Mouse (Mus musculus) heart, adult 9 months (tissue): ENCODE data around the gene Irf2.

Source experiments
- DNase-seq, 2 experiments: peaks; one replicate each; pipeline ENCODE4 v3.0.0; 2022; ENCODE audit warnings: low spot score in 2 of 2

The Irf2 gene

DNA sequence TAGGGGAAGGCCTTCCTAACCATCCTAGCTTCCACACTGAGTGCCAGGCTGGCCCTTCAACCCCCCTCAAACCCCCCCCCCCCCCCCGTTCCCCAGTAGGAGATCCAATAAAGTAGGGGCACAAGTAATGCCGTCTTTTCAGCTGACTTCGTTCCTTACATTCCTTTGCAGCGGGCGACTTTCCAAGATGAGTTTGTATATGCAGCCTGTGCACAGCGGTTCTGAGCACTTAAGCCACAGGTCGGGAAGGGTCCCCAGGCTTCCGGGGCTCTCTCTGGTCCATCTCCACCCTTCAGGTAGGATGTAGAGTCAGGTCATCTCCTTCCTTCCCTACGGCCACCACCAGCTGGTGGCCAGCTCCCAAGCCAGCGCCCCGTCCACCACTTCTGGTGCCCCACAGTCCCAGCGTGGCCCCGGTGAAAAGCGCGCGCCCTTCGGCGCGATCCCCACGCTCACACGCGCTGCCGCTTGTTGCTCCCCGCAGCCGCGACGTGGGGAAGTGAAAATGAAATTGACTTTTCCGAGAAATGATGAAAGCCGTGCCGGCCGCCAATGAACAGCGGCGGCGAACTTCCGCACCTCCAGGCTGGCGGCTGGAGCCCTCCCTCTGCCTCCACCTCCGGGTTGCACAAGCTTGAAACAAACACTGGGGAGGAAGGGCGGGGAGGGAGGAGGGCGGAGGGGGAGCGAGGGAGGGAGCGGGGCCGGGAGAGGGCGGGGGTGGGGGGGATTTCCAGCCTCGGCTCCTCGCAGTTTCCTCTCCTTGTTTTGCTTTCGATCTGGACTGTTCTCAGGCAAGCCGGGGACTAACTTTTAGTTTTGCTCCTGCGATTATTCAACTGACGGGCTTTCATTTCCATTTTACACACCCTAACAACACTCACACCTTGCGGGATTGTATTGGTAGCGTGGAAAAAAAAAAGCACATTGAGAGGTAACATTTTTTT lies at the start of gene Irf2:
Gene Irf2 (plus strand): TSS at position 730 of the 947 bp plus-strand sequence.
- peak; percentile 91 to 92 for DNase-seq

- DNase-seq = no peak
Observed at GRCm38 (mm10) chr8:46690111-46690510, 49.4 kb upstream of the Irf2 start.

DNA sequence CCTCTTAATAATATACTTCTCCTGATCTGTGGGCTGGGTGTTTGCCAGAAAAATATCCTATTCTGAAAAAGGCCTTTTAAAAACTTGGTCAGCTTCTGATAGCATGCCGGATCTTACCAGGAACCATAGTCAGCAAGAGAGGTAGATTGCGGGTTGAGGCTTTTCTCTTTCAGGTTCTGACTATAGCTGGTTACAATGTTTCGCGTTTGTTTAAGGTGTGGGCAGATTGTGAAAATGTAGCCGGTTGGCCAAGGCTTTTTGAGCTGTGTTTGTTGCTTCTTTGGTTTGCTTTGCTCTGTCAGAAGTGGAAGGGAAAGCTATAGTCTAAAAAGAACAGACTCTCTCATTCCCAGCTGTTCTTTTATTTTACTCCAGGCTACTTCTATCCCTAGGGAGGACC lies 49.0 kb upstream of the Irf2 start:
- DNase-seq = no peak

GRCm38 (mm10) chr8:46691360-46691759 lies 48.2 kb upstream of the Irf2 start:
- DNase-seq = no peak

DNA sequence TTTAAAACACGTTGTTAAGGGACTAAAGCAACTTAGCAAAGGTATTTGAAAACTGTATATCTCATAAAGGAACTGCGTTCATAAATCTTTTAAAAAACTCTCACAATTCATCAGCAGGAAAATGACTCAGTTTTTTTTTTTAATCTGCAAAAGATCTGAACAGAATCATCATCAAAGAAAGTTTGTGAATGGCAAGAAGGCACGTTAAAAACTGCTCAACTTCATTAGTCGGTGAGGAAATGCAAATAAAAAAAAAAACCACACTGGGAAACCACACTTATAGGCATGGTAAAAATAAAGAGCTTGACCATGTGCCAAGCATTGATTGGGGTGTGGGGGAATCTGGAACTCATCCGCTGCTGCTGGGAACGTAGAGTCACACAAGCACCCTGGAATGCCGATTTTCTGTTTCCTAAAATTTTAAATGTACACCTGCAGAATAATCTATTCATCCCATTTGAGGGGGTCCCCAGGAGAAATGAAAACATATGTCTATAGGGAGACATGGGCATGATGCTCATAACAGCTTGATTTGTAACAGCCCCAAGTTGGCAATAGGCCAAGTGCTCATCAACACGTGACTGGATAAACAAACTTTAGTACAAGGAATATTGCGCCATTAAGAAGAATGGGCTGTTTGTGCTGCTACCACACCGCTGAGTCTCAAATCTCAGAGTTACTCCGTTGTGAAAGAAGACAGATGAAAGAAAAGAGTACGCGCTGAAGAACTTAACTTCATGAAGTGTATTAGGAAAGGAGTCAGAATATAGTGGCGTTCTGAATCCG lies 43.1 kb upstream of the Irf2 start:
- DNase-seq = no peak

- DNase-seq = no peak
Observed at GRCm38 (mm10) chr8:46697566-46697965, 42.0 kb upstream of the Irf2 start.

GRCm38 (mm10) chr8:46698162-46698561 lies 41.4 kb upstream of the Irf2 start:
- DNase-seq = no peak

DNA sequence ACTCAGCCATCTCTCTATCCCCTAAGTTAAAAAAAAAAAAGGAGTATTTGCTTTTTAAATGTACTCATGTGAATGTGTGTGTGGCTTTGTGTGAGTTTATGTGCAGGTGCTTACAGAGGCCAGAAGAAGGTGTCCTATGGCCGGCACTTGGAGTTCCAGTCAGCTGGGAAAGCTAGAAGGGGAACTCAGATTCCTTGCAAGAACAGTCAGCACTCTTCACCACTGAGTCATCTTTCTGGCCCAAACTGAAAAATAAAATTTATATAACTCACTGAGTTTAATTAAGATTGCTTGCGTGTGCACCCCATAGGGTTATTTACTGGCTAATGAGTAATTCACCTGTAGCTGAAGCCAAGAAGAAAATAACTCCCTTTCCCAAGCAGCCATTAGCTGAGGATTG lies 34.4 kb upstream of the Irf2 start:
- no peak for DNase-seq

GRCm38 (mm10) chr8:46706730-46707129 lies 32.8 kb upstream of the Irf2 start:
- no peak for DNase-seq

DNA sequence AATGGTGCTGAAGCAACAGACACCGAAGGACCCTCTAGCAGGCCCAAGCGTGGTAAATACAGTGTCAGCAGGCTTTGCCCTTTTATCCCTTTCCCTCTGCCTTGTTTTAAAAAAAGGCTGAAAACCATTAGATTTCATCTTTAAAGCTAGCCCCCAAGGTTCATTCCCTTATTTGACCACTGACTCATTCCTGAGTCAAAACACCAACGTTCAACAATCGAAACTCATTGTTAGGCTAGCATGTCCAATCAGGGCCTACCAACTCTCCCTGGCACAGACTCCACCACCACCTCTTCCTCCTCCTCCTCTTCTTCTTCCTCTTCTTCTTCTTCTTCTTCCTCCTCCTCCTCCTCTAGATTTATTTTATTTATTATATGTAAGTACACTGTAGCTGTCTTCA lies 30.2 kb upstream of the Irf2 start:
- no peak for DNase-seq

- DNase-seq = no peak
Observed at GRCm38 (mm10) chr8:46710289-46710688, 29.2 kb upstream of the Irf2 start.

DNA sequence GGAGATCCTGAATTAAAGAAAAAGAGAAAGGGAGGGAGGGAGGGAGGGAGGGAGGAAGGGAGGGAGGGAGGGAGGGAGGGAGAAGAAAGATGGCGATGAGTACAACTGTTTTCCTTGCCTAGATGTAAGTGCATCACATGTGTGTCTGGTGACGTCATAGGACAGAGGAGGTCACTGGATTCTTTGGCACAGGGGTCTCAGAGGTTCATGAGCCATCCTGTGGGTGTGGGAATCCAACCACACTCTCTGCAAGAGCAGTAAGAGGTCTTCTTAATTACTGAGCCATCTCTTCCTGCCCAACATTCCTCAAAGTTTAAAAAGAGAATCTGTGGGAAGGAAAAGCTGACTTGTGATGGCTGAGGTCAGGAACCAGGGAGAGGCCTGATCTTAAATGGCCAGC lies 28.0 kb upstream of the Irf2 start:
- no peak for DNase-seq

DNA sequence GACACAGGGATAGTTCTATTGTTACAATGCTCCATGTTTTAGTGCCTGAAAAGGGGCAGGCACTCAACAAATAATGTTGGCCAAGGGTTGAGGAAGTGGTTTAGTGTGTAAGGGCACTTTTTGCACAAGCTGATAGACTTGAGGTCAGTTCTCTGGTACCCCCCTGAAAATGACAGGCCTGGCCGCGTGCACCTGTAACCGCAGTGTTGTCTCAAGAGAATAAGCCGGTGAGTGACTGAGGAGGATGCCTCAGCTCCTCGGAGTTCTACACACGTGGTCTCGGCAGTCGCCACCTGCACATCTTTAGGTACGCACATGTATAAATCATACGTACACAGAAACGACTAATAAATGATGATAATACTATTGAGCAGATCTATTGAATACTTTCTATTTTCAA lies 26.4 kb upstream of the Irf2 start:
- DNase-seq = no peak

GRCm38 (mm10) chr8:46713844-46714243 lies 25.7 kb upstream of the Irf2 start:
- DNase-seq = peak; percentile 16 to 44

DNA sequence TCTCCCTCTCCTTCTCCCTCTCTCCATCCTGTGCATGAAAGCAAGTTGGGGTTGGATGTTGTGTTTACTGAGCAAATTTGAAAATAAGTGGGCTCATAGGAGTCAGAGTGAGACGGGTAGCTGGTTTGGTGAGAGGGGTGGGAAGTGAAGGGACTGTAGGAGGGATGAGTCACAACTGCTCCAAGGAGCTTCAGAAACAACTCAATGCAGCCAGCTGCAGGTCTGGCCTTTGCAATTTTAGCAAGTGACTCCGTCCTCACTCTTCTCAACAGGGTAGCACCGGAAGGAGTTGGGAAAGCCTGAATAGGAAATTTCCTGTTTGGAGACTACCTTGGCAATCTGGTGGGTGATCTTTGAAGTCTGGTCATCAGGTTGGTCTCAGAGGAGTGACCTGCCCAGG lies 25.1 kb upstream of the Irf2 start:
- no peak for DNase-seq

DNA sequence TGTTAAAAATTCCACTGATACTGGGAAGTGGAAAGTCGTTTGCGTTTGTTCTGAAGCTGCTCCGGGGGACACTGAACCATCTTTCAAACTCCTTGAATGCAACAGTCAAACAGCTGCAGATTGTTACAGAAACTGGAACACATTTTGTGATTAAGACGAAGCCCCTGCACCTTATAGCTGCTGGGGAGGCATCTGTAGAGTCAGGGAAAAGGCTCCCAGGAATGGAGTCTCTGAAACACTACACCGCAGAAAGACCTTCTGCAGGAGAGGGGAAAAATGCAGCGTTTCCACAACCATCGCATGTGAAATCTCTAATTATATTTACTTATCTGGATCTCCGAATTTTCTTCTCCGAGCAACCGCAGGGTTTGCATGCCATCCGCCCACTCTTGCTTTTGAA lies 23.1 kb upstream of the Irf2 start:
- no peak for DNase-seq

DNA sequence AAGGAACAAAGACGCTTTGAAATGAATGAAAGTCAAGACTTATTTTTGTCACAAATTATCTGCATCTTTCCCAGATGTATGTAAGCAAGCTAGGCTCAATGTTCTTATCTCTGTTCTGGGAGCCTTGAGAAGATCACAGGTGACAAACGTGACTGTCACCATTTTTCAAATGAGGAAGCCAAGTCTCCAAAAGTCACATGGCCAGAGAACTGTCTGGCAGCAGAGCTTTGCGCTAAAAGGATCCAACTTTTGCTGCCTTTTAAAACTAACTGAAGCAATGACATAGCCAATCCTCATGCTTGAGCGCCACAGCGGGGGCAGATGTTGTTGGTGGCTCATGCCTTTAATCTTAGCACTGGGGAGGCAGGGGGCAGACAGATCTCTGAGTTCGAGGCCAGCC lies 22.4 kb upstream of the Irf2 start:
- no peak for DNase-seq

GRCm38 (mm10) chr8:46718301-46718700 lies 21.2 kb upstream of the Irf2 start:
- no peak for DNase-seq

DNA sequence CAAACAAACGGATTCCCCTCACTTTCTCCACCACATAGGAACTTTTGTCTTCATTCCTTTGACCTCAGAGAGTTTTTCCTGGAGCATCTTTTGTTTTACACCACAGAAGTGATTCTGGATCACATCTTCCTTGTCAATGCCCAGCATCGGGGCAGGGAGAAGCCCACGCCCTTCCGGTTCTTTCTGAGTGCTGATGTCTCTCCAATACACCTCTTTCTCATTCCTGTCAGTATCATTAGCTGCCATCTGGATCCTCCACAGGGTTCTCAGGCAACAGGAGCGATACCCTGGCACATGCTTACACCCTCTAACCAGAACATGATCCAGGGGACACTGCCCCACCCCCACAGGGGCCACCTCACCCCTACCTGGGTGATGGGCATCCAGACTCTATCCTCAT lies 20.8 kb upstream of the Irf2 start:
- no peak for DNase-seq

DNA sequence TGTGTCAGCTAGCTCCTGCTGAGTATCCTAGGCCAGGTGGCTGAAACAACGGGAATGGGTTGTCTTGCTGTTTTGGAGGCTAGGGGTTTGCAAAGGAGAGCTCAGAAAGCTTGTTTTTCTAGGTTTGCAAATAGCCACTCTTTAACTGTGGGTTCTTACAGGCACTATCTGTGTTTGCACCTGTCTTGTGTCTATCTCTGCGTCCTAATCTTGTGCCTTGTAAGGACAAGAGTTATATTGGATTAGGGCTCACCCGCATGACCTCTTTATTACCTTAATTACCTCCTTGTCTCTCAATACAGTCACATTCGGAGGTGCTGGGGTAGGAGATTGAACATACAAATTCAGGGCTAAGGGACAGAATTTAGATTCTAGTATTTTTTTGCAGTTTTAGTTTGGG lies 18.9 kb upstream of the Irf2 start:
- no peak for DNase-seq

DNA sequence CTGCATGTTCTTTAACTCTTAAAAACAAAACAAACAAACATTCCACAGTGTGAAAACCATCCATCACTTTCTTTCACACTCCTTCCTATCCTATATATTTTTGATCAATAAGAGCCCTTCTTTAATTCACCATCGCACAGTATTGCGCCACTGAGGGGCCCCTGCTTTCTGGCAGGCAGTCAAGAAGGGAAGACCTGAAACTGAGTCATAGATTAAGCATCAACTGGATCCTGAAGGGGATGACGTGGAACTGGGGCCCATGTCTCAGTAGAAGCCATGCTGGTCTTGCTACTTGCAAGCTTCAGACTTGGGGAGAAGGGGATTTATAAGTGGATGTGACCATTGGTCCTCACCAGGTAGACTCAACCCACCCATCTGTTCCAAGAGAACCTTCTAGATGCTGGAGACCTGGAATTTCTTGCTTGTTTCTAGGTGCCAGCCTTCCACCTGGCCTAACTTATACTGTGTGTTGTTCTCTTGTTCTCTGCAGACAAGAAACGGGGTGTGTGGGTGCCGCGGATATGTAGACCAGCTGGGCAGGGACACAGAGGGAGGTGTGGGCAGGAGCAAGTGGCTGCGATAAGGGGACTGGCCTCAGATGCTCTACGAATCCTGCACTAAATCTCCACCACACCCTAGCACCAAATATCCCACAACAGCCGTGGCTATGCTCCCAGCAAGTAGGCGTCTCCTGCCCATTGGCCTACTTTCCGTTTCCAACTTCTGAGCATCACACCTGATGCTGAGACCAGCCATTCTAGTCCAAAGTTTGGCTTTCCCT lies 18.3 kb upstream of the Irf2 start:
- no peak for DNase-seq

- no peak for DNase-seq
Observed at GRCm38 (mm10) chr8:46722536-46722935, 17.0 kb upstream of the Irf2 start.
